Mouse (Mus musculus) myocyte (in vitro differentiated cells): Measurements from ENCODE around the gene Dda1.

ENCODE experiments used
- CEBPB ChIP-seq: IDR thresholded peaks from 2 replicates; pipeline ENCODE4 v1.6.1; 2011; ENCODE audit warnings: mild to moderate bottlenecking, moderate library complexity; ENCODE audit not compliant: poor library complexity, insufficient read depth, severe bottlenecking
- E2F4 ChIP-seq: IDR thresholded peaks from one replicate; pipeline ENCODE4 v1.6.1; 2011; ENCODE audit warnings: mild to moderate bottlenecking, control low read depth, moderate library complexity; ENCODE audit not compliant: insufficient read depth
- MYOG ChIP-seq, 3 experiments: IDR thresholded peaks; one replicate each; pipeline ENCODE4 v1.6.1; 2011; ENCODE audit warnings: control low read depth in 2 of 3, low read depth in 2 of 3, mild to moderate bottlenecking in 2 of 3; ENCODE audit not compliant: insufficient read length in 2 of 3, control insufficient read depth in 1 of 3, insufficient read depth in 1 of 3
- POLR2A ChIP-seq: IDR thresholded peaks from one replicate; pipeline ENCODE4 v1.6.1; 2011; ENCODE audit warnings: low read depth, mild to moderate bottlenecking, control low read depth, moderate library complexity; ENCODE audit not compliant: insufficient read length
- POLR2AphosphoS2 ChIP-seq: IDR thresholded peaks from one replicate; pipeline ENCODE4 v1.6.1; 2011; ENCODE audit warnings: low read depth, control low read depth; ENCODE audit not compliant: insufficient read length
- REST ChIP-seq: IDR thresholded peaks from one replicate; pipeline ENCODE4 v1.6.1; 2011; ENCODE audit warnings: mild to moderate bottlenecking, control low read depth, moderate library complexity; ENCODE audit not compliant: insufficient read depth, insufficient read length
- SRF ChIP-seq: IDR thresholded peaks from one replicate; pipeline ENCODE4 v1.6.1; 2011; ENCODE audit warnings: low read depth; ENCODE audit not compliant: control insufficient read depth, insufficient read length
- TCF12 ChIP-seq: IDR thresholded peaks from one replicate; pipeline ENCODE4 v1.6.1; 2011; ENCODE audit warnings: mild to moderate bottlenecking, control low read depth; ENCODE audit not compliant: poor library complexity, insufficient read depth, severe bottlenecking
- USF1 ChIP-seq: IDR thresholded peaks from one replicate; pipeline ENCODE4 v1.6.1; 2011; ENCODE audit warnings: low read depth, mild to moderate bottlenecking, control low read depth, moderate library complexity

DNA sequence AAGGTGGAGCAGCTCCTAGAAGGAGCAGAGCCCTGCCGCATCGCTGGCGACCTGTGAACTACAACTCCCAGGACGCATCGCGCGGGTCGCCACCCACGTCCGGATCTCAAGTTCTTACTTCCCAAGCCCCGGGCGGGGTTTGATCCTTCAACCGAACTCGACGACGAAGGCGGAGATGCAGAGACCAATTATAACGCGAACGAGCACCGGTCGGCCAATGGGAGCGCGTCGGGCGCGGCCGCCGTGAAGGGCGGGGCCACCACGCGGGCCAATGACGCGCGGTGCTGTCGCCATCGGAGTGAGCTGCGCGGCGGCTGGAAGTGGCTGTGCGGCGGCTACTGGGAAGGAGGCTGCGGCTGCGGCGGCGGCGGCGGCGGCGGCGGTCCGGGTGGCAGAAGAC, at the start of gene Dda1:
- TF ChIP-seq POLR2A (peak; percentile 79), E2F4 (no peak), TCF12 (no peak), POLR2AphosphoS2 (peak; percentile 86), SRF (peak; percentile 32), USF1 (no peak), MYOG (IDR thresholded peaks at IDR 0.05; ENCODE audit: control insufficient read depth in 1 of 3, insufficient read depth in 1 of 3, insufficient read length in 2 of 3, low read depth in 2 of 3) (no peak), CEBPB (no peak), REST (no peak)
